Mouse (Mus musculus) cerebellum, adult 2 months (tissue): ENCODE data around the gene Mycn. TPM values are rescaled to one million over a fixed set of nuclear protein-coding genes. Genes with fewer than 3 reads are reported as not detected.

Experiments
- DNase-seq, 2 experiments: peaks; one replicate each; pipeline ENCODE4 v3.0.0; 2021
- H3K27ac ChIP-seq: fragments of 200-500 bp; 2 replicates; pipeline ENCODE4 v1.5.1; 2012; ENCODE audit warnings: low read length, control low read depth, inconsistent platforms; ENCODE audit not compliant: insufficient read depth
- H3K27me3 ChIP-seq: fragments of 200-500 bp; 2 replicates; pipeline ENCODE4 v1.6.1; 2012; ENCODE audit warnings: inconsistent platforms, mild to moderate bottlenecking, low read length, moderate library complexity; ENCODE audit not compliant: control insufficient read depth, insufficient read depth
- H3K4me1 ChIP-seq: fragments of 200-500 bp; 2 replicates; pipeline ENCODE4 v1.6.1; 2011; ENCODE audit warnings: low read length; ENCODE audit not compliant: control insufficient read depth, insufficient read depth
- H3K4me3 ChIP-seq: fragments of 200-500 bp; replicated peaks from 2 replicates; pipeline ENCODE3; 2011; ENCODE audit warnings: mild to moderate bottlenecking, low read depth, low read length, control low read depth; ENCODE audit not compliant: insufficient read depth
- CTCF ChIP-seq: fragments of 200-500 bp; IDR thresholded peaks from 2 replicates; pipeline ENCODE4 v1.5.1; 2011; ENCODE audit warnings: low read depth, mild to moderate bottlenecking, control low read depth, low read length, moderate library complexity, borderline replicate concordance; ENCODE audit not compliant: insufficient read depth
- POLR2A ChIP-seq: fragments of 200-500 bp; IDR thresholded peaks from 2 replicates; pipeline ENCODE4 v1.6.1; 2011; ENCODE audit warnings: low read length, control low read depth, borderline replicate concordance; ENCODE audit not compliant: insufficient read depth
- WGBS: fragments of 180-500 bp; shearing (Covaris S2); methylation state at CpG from one replicate; pipeline ENCODE4 v1.1.7; 2018; 5-methylcytosine and 5-hydroxymethylcytosine counted together
- polyA plus RNA-seq: library from polyadenylated mRNA; depleted of rRNA; stranded (reverse); fragments of >200 nt; gene quantifications from 2 replicates; pipeline ENCODE4 v1.2.3, GENCODE M21; 2012

Mycn gene
- polyA plus RNA-seq, 1 experiment = 4.2 TPM

GRCm38 (mm10) chr12:12938850-12939249, 2.9 kb downstream of the Mycn start:
- DNase-seq = peak; percentile 34 to 48

GRCm38 (mm10) chr12:12938361-12938760, 3.4 kb downstream of the Mycn start:
- Histone ChIP-seq H3K27ac (no peak overlapping the region), H3K27me3 (peaks cover 7% of the 10 kb centered on the region; the same call in 1 of the 2 replicates), H3K4me1 (peaks cover 15% of the 10 kb centered on the region), H3K4me3 (peak overlapping the region; percentile 27)
- 4% methylated on average over 7 of the region's 7 CpGs for WGBS
- DNase-seq = peak; percentile 21 to 40
- TF ChIP-seq CTCF (no peak), POLR2A (no peak)

More at GRCm38 (mm10) chr12:12938850-12939249, 2.9 kb downstream of the Mycn start:
- peak overlapping the region; percentile 68 for H3K4me3 ChIP-seq
- H3K4me1 ChIP-seq = peaks cover 15% of the 10 kb centered on the region
- peaks cover 7% of the 10 kb centered on the region; the same call in 1 of the 2 replicates for H3K27me3 ChIP-seq
- 3% methylated on average over 12 of the region's 12 CpGs for WGBS
- TF ChIP-seq CTCF = peak; percentile 32; the same call in 1 of the 2 replicates
- no peak for TF ChIP-seq POLR2A
- H3K27ac ChIP-seq = no peak overlapping the region

GRCm38 (mm10) chr12:12937746-12938145, 4.0 kb downstream of the Mycn start:
- Histone ChIP-seq H3K27ac (no peak overlapping the region), H3K4me1 (peaks cover 15% of the 10 kb centered on the region), H3K27me3 (peaks cover 7% of the 10 kb centered on the region; the same call in 1 of the 2 replicates), H3K4me3 (no peak overlapping the region)
- 16% methylated on average over 9 of the region's 9 CpGs for WGBS
- TF ChIP-seq POLR2A = no peak
- no peak for TF ChIP-seq CTCF
- peak; percentile 9 to 21 for DNase-seq

- Histone ChIP-seq H3K27me3 (peaks cover 7% of the 10 kb centered on the region; the same call in 1 of the 2 replicates), H3K4me1 (peaks cover 15% of the 10 kb centered on the region), H3K27ac (no peak overlapping the region), H3K4me3 (no peak overlapping the region)
- TF ChIP-seq CTCF (no peak), POLR2A (no peak)
- DNase-seq = peak in 1 of 2 experiments; percentile 20
- WGBS = 26% methylated on average over 30 of the region's 30 CpGs
Measured at GRCm38 (mm10) chr12:12937088-12937487, 4.6 kb downstream of the Mycn start.

GRCm38 (mm10) chr12:12932238-12932637, 9.5 kb downstream of the Mycn start:
- no peaks in the 10 kb centered on the region for H3K4me1 ChIP-seq
- H3K27ac ChIP-seq = no peak overlapping the region
- 87% methylated on average over 7 of the region's 7 CpGs for WGBS
- DNase-seq = no peak
- H3K27me3 ChIP-seq = no peaks in the 10 kb centered on the region; the same call in 1 of the 2 replicates
- no peak overlapping the region for H3K4me3 ChIP-seq
- TF ChIP-seq CTCF (no peak), POLR2A (no peak)

GRCm38 (mm10) chr12:12928239-12928638, 13.5 kb downstream of the Mycn start:
- 81% methylated on average over 3 of the region's 3 CpGs for WGBS
- Histone ChIP-seq H3K4me3 (no peak overlapping the region), H3K27ac (no peak overlapping the region), H3K4me1 (no peaks in the 10 kb centered on the region), H3K27me3 (no peaks in the 10 kb centered on the region; the same call in 1 of the 2 replicates)
- TF ChIP-seq CTCF (no peak), POLR2A (no peak)
- no peak for DNase-seq

- Histone ChIP-seq H3K27me3 (no peaks in the 10 kb centered on the region; the same call in 1 of the 2 replicates), H3K4me1 (no peaks in the 10 kb centered on the region), H3K27ac (no peak overlapping the region), H3K4me3 (no peak overlapping the region)
- WGBS = 74% methylated on average over 3 of the region's 3 CpGs
- TF ChIP-seq CTCF (no peak), POLR2A (no peak)
- DNase-seq = no peak
Measured at GRCm38 (mm10) chr12:12926975-12927527, 14.7 kb downstream of the Mycn start.

- TF ChIP-seq CTCF (no peak), POLR2A (no peak)
- H3K27me3 ChIP-seq = no peaks in the 10 kb centered on the region; the same call in 1 of the 2 replicates
- 83% methylated on average over 3 of the region's 3 CpGs for WGBS
- no peak overlapping the region for H3K27ac ChIP-seq
- no peaks in the 10 kb centered on the region for H3K4me1 ChIP-seq
- H3K4me3 ChIP-seq = no peak overlapping the region
- no peak for DNase-seq
Measured at GRCm38 (mm10) chr12:12924446-12924845, 17.3 kb downstream of the Mycn start.
